Mouse (Mus musculus): ENCODE measurements around the gene P3h3. TPM values are rescaled to one million over a fixed set of nuclear protein-coding genes. Genes with fewer than 3 reads are reported as not detected.
"Not testable (repeated sequence)": the region's sequence is repeated elsewhere in the genome, so short reads cannot be mapped to it uniquely, and the experiment has no call there.

P3h3 gene
- polyA plus RNA-seq, 1 experiment from 2014 or later: 0.76 TPM

DNA sequence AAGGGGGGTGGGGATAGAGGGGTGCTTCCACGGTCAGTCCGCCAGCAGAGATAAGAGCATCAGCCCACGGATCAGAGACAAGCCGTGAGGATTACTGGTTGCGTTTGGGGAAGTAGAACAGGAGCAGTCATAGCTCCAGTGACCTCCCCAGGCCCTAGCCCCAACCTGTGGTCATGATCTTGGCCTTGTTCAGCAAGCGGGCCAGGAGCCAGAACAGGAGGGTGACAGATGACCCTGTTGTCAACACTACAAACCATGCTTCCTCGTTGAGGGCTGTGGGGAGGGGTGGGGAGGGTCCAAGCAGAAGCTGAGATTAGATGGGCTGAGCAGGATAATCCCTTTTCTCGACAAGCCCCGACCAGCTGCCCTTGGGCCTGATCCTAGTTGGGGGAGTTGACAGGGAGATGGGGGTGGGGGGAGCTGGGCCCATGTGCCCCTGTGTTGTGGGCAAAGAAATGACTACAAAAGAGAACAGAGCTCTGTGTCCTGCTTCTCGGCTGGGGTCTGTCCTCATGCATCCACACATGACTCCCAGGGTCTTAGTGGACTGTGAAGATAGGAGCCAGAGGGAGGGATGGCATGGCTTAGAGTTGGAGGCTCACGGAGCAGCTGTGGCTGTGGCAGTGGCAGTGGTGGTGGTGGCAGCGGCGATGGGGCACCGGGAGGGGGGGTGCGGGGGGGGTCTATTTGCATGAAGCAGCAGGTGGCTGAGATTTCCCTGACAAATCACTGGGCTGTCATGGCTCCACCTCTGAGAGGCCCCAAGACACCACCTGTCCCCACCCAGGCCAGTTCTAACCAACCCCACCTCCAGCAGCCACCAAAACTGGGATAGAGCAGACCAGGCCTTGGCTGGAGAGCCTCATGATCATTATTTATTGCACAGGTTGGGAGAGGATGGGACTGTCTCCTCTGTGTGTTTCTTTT is 17.0 kb downstream of the P3h3 start, which contains the start of gene Gnb3:
TSS of gene Gnb3 (minus strand) at position 35 of the 927 bp plus-strand sequence.
- Histone ChIP-seq H3K9ac (ENCODE audit: low read depth, low read length) (no peak within 1 kb of the TSS), H3K27ac (ENCODE audit: low read length) (no peak within 1 kb of the TSS), H3K27me3 (ENCODE audit: control insufficient read depth, insufficient read depth, low read depth, low read length) (peaks cover 5% of the 10 kb centered on the region; the same call in 1 of the 2 replicates), H3K4me2 (ENCODE audit: low read depth, low read length) (no peak within 1 kb of the TSS), H3K9me3 (replicated peaks; ENCODE audit: control insufficient read depth, low read length) (no peaks in the 10 kb centered on the region), H3K4me1 (ENCODE audit: control insufficient read depth, low read depth, low read length) (no peaks in the 10 kb centered on the region), H3K36me3 (ENCODE audit: control insufficient read depth, insufficient read depth) (no peaks in the 10 kb centered on the region), H3K4me3 (ENCODE audit: low read depth, low read length) (no peak within 1 kb of the TSS)
- no peak for ATAC-seq (ENCODE audit: low read depth)
- 32% methylated on average over 15 of the region's 15 CpGs for WGBS (ENCODE audit: insufficient replicate concordance)

DNA sequence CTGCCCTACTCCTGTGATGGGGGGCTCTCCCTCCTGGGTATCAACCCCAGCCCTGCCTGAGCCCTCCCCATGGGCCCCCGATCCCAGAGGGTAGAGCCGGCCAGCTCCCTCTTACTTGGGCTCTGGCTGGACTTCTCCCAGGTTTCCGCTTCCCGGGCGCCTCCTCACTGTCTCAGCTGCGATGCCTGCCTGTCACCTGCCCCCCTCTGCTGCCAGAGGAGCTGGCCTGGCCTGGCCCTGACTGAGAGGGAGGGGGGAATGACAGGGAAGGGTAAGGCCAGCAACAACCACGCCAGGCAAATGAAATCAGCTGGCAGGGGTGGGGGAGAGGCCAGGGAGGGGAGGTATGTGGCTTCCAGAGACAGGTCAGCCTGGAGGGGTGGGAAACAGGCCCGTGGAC is 17.7 kb downstream of the P3h3 start:
- Histone ChIP-seq H3K4me3 (ENCODE audit: low read depth, low read length) (no peak overlapping the region), H3K27ac (ENCODE audit: low read length) (no peak overlapping the region), H3K9ac (ENCODE audit: low read depth, low read length) (no peak overlapping the region), H3K36me3 (ENCODE audit: control insufficient read depth, insufficient read depth) (peaks cover under 1% of the 10 kb centered on the region; the same call in 1 of the 2 replicates), H3K27me3 (ENCODE audit: control insufficient read depth, insufficient read depth, low read depth, low read length) (peaks cover 5% of the 10 kb centered on the region; the same call in 1 of the 2 replicates), H3K4me2 (ENCODE audit: low read depth, low read length) (no peak overlapping the region), H3K4me1 (ENCODE audit: control insufficient read depth, low read depth, low read length) (no peaks in the 10 kb centered on the region), H3K9me3 (replicated peaks; ENCODE audit: control insufficient read depth, low read length) (no peaks in the 10 kb centered on the region)
- WGBS (ENCODE audit: insufficient replicate concordance): 20% methylated on average over 8 of the region's 8 CpGs
- ATAC-seq (ENCODE audit: low read depth): no peak

DNA sequence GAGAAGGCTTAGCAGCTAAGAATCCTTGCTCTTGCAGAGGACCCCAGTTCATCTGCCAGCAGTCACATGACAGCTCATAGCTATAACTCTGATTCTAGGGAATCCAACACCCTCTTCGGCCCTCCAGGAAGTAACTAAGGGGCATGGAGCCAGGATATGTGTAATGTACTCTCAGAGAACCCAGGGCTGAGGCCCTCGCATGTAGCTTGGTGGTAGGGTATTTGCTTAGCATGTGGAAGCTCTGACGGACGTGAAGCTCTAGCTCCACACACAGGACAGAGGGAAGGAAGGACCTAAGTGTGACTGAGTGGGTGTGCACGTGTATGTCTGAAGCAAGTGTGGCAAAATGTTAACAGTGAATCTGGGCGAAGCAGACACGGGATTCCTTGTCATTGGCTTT is 21.1 kb downstream of the P3h3 start:
- no peak overlapping the region for H3K4me3 ChIP-seq (ENCODE audit: low read depth, low read length)
- no peak overlapping the region for H3K27ac ChIP-seq (ENCODE audit: low read length)
- H3K27me3 ChIP-seq (ENCODE audit: control insufficient read depth, insufficient read depth, low read depth, low read length): peaks cover 5% of the 10 kb centered on the region; the same call in 1 of the 2 replicates
- H3K36me3 ChIP-seq (ENCODE audit: control insufficient read depth, insufficient read depth): peaks cover 33% of the 10 kb centered on the region
- H3K4me2 ChIP-seq (ENCODE audit: low read depth, low read length): no peak overlapping the region
- no peak for ATAC-seq (ENCODE audit: low read depth)
- WGBS (ENCODE audit: insufficient replicate concordance): 75% methylated on average over 7 of the region's 7 CpGs
- H3K4me1 ChIP-seq (ENCODE audit: control insufficient read depth, low read depth, low read length): peaks cover 5% of the 10 kb centered on the region
- H3K9ac ChIP-seq (ENCODE audit: low read depth, low read length): no peak overlapping the region
- no peaks in the 10 kb centered on the region for H3K9me3 ChIP-seq (replicated peaks; ENCODE audit: control insufficient read depth, low read length)

DNA sequence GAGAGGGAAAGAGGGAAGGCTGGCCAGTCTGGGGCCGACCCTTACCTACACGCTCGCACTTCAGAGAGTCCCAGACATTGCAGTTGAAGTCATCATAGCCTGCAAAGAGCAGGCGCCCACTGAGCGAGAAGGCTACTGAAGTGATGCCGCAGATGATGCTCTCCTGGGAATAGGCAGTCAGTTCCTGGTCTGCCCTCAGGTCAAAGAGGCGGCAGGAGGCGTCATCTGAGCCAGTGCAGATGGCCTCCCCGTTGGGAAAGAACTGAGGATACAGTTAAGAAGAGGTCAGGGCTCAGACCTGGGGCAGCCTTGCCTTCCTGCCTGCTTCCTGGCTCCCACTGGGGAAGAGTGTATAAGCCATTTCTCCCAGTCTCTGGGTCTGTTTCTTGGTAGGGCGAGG is 22.0 kb downstream of the P3h3 start:
- H3K4me3 ChIP-seq (ENCODE audit: low read depth, low read length): no peak overlapping the region
- H3K27ac ChIP-seq (ENCODE audit: low read length): no peak overlapping the region
- peaks cover 8% of the 10 kb centered on the region for H3K4me1 ChIP-seq (ENCODE audit: control insufficient read depth, low read depth, low read length)
- H3K27me3 ChIP-seq (ENCODE audit: control insufficient read depth, insufficient read depth, low read depth, low read length): peaks cover 5% of the 10 kb centered on the region; the same call in 1 of the 2 replicates
- no peak for ATAC-seq (ENCODE audit: low read depth)
- WGBS (ENCODE audit: insufficient replicate concordance): 83% methylated on average over 10 of the region's 10 CpGs
- no peak overlapping the region for H3K9ac ChIP-seq (ENCODE audit: low read depth, low read length)
- H3K4me2 ChIP-seq (ENCODE audit: low read depth, low read length): no peak overlapping the region
- H3K9me3 ChIP-seq (replicated peaks; ENCODE audit: control insufficient read depth, low read length): no peaks in the 10 kb centered on the region
- peaks cover 35% of the 10 kb centered on the region for H3K36me3 ChIP-seq (ENCODE audit: control insufficient read depth, insufficient read depth)

DNA sequence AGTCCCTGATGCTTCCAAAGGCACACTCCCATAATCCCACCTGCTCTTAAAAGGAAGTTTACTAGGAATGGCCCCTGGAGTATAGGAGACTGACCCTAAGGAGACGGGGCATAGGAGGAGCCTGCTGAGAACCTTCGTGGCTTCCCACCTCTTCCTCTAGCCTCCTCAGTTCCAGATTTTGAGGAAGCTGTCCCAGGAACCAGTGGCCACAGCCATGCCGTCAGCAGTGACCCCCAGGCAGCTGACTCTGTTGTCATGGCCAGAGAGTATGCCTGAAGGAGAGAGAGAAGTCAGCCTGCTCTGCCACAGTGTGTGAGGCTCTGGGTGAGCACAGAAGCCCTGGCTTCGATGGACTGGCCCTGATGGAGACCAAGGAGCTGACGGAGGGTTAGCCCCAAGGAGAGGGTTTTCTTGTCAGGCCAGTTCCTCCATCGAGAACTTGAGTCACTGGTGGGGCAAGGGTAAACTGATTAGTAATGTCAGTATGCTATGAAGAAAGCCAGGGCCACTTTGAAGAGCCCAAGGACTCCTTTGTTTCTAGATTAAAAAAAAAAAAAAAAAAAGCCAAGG is 23.0 kb downstream of the P3h3 start:
- Histone ChIP-seq H3K27me3 (ENCODE audit: control insufficient read depth, insufficient read depth, low read depth, low read length) (peaks cover 5% of the 10 kb centered on the region; the same call in 1 of the 2 replicates), H3K9ac (ENCODE audit: low read depth, low read length) (no peak overlapping the region), H3K9me3 (replicated peaks; ENCODE audit: control insufficient read depth, low read length) (no peaks in the 10 kb centered on the region), H3K27ac (ENCODE audit: low read length) (no peak overlapping the region), H3K4me3 (ENCODE audit: low read depth, low read length) (no peak overlapping the region), H3K36me3 (ENCODE audit: control insufficient read depth, insufficient read depth) (peaks cover 35% of the 10 kb centered on the region), H3K4me1 (ENCODE audit: control insufficient read depth, low read depth, low read length) (peaks cover 8% of the 10 kb centered on the region), H3K4me2 (ENCODE audit: low read depth, low read length) (no peak overlapping the region)
- WGBS (ENCODE audit: insufficient replicate concordance): 70% methylated on average over 6 of the region's 6 CpGs
- no peak for ATAC-seq (ENCODE audit: low read depth)

DNA sequence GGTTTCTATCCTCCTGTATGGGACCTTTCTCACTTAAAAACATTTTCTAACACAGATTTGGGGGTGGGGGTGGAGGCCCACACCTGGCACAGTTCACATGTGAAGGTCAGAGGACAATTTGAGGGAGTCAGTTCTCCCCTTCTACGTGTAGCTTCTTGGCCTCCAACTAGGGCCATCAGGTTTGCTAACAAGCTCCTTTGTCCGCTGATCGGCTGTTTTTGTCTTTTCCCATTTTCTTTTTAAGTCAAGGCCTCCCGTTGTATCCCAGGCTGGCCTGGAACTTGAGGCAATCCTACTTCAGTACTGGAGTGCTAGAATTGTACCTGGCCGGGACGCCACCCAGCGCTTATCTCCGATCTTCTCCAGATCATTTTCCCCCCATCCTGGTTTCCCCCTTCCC is 25.9 kb downstream of the P3h3 start:
- Histone ChIP-seq H3K9me3 (replicated peaks; ENCODE audit: control insufficient read depth, low read length) (no peaks in the 10 kb centered on the region), H3K27me3 (ENCODE audit: control insufficient read depth, insufficient read depth, low read depth, low read length) (no peaks in the 10 kb centered on the region), H3K4me2 (ENCODE audit: low read depth, low read length) (peak overlapping the region; percentile 61), H3K36me3 (ENCODE audit: control insufficient read depth, insufficient read depth) (peaks cover 35% of the 10 kb centered on the region), H3K27ac (ENCODE audit: low read length) (no peak overlapping the region), H3K9ac (ENCODE audit: low read depth, low read length) (no peak overlapping the region; the same call in 1 of the 2 replicates), H3K4me1 (ENCODE audit: control insufficient read depth, low read depth, low read length) (peaks cover 18% of the 10 kb centered on the region), H3K4me3 (ENCODE audit: low read depth, low read length) (peak overlapping the region; percentile 81)
- 94% methylated on average over 8 of the region's 8 CpGs for WGBS (ENCODE audit: insufficient replicate concordance)
- ATAC-seq (ENCODE audit: low read depth): no peak

DNA sequence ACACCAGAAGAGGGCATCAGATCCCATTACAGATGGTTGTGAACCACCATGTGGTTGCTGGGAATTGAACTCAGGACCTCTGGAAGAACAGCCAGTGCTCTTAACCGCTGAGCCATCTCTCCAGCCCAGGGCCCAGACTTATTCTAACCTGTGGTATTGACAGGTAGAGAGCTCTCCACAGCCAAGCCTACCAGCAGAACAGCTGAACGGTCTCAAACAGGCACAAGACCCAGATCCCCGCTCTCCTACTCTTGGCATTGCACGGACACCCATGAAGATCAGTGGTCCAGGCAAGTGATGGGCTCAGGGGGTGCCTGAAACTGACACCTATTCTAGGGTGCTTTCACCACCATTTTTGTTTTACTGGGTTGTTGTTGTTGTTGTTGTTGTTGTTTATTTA is 26.4 kb downstream of the P3h3 start:
- H3K9ac ChIP-seq (ENCODE audit: low read depth, low read length): peak overlapping the region; percentile 89
- ATAC-seq (ENCODE audit: low read depth); H3K27me3 ChIP-seq (ENCODE audit: control insufficient read depth, insufficient read depth, low read depth, low read length); H3K27ac ChIP-seq (ENCODE audit: low read length); H3K9me3 ChIP-seq (replicated peaks; ENCODE audit: control insufficient read depth, low read length): not testable (repeated sequence)
- H3K36me3 ChIP-seq (ENCODE audit: control insufficient read depth, insufficient read depth): peaks cover 37% of the 10 kb centered on the region
- 94% methylated on average over 4 of the region's 4 CpGs for WGBS (ENCODE audit: insufficient replicate concordance)
- H3K4me3 ChIP-seq (ENCODE audit: low read depth, low read length): peak overlapping the region; percentile 81
- H3K4me1 ChIP-seq (ENCODE audit: control insufficient read depth, low read depth, low read length): peaks cover 18% of the 10 kb centered on the region
- peak overlapping the region; percentile 61 for H3K4me2 ChIP-seq (ENCODE audit: low read depth, low read length)

DNA sequence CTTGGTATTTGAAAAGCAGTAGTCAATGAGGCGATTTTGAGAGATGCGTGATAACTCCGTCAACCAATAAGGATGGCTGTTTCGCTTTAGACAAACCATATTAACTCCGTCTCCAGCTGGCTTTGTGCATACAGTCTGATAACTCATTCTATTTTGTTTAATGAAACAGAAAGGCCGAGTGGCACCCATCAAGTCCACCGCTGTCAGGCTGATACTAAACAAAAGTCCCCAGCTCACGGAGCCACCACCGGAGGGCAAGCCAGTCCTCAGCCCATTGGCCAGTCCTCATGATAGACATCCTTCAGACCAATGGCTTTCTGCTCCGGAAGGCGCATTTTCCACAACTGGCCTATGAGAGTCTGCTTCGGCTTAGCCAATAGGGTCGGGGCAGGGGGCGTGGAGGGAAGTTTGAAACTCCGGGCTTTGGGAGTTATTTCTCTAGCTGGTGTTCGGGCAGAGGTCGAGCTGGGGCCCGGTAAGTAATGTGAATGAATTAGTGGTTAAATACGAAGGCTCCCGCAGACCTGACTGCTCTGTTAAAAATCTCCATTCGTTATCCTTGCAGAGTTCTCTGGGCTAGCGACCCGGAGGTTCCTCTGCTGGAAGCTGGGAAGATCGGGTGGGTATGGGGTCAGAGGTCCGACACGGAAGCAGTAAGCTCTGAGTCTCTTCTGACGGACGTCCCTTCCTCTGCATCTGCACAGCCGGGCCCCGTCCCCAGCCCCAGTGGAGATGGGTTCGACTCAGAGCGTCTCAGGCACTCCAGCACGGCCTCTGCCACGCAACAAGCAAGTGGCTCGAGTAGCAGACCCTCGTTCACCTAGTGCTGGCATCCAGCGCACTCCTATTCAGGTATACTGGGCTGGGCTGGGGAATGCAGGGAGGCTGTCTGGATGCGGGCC is 27.5 kb downstream of the P3h3 start:
- H3K27me3 ChIP-seq (ENCODE audit: control insufficient read depth, insufficient read depth, low read depth, low read length): no peaks in the 10 kb centered on the region
- H3K36me3 ChIP-seq (ENCODE audit: control insufficient read depth, insufficient read depth): peaks cover 43% of the 10 kb centered on the region
- peak overlapping the region; percentile 96 for H3K27ac ChIP-seq (ENCODE audit: low read length)
- peak overlapping the region; percentile 73 for H3K4me2 ChIP-seq (ENCODE audit: low read depth, low read length)
- no peaks in the 10 kb centered on the region for H3K9me3 ChIP-seq (replicated peaks; ENCODE audit: control insufficient read depth, low read length)
- under 1% methylated on average over 38 of the region's 38 CpGs for WGBS (ENCODE audit: insufficient replicate concordance)
- H3K9ac ChIP-seq (ENCODE audit: low read depth, low read length): peak overlapping the region; percentile 89
- peak; percentile 79 for ATAC-seq (ENCODE audit: low read depth)
- peaks cover 18% of the 10 kb centered on the region for H3K4me1 ChIP-seq (ENCODE audit: control insufficient read depth, low read depth, low read length)
- peak overlapping the region; percentile 81 for H3K4me3 ChIP-seq (ENCODE audit: low read depth, low read length)
